Mouse (Mus musculus): ENCODE results near the gene Usp47. TPM values are rescaled to one million over a fixed set of nuclear protein-coding genes. Genes with fewer than 3 reads are reported as not detected.

The Usp47 gene
- total RNA-seq, 2 experiments from 2014 or later, result 49.8 to 125 TPM

GRCm38 (mm10) chr7:112144646-112145179 lies 121.4 kb downstream of the Usp47 start:
- no peak for ATAC-seq (replicated peaks; ENCODE audit: poor library complexity, severe bottlenecking)

DNA sequence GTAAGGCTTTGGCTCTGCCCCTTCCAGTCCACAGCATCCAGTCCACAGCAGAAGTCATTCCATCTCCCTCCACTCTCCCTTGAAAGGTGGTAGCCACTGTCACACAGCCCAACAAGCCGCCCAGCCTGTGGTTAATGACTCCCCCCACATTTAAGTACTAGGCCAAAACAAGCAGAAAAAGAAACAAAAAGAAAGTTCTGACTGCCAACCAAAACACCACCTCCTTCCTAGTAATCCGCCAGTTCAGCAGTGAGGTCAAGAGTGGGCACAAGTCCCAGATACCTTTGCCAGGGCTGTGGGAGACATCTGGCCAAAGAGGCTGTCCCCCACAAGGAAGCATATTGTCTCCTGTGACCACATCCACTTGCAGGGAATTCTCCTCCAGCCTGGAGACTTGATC lies 124.7 kb downstream of the Usp47 start:
- ATAC-seq (replicated peaks; ENCODE audit: poor library complexity, severe bottlenecking), result no peak

DNA sequence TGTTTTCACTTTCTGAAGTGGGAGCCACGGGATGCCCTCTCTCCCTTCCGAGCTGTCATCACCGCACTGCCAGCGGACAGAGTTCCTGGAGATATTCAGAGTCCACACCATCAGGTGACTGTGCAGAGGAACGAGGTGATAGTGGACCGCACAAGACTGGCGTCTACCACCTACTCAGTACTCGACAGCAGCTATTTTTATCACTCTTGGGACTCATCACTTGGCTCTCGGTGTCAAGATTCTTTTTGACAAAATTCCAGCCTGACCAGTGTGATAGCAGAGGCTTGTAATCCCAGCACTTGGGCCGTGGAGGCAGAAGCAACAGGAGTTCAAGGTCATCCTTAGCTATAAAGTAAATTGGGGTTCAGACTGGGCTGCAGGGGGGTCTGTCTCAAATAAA lies 125.8 kb downstream of the Usp47 start:
- ATAC-seq (replicated peaks; ENCODE audit: poor library complexity, severe bottlenecking), result no peak

DNA sequence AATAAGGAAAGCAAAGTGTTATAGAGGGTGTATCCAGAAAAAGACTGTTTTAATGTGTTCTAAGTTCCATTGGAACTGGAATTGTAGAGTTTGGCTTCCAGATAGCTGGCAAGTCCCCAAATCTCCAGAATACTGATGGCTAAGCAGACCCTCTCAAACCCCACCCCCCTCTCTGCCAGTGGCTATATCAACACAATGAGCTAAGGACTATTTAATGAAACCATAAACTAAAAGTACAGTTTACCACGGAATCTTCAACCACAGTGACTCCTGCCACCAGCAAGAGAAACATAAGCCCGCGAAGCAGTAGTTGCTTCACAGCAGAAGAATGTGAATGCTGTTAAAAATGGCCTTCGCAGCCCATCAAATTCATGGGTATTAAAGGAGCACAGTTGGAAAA lies 131.1 kb downstream of the Usp47 start:
- no peak for ATAC-seq (replicated peaks; ENCODE audit: poor library complexity, severe bottlenecking)

GRCm38 (mm10) chr7:112155194-112155593 lies 131.9 kb downstream of the Usp47 start:
- ATAC-seq (replicated peaks; ENCODE audit: poor library complexity, severe bottlenecking), result no peak

- no peak for ATAC-seq (replicated peaks; ENCODE audit: poor library complexity, severe bottlenecking)
Measured at GRCm38 (mm10) chr7:112157584-112158315, 134.4 kb downstream of the Usp47 start.

DNA sequence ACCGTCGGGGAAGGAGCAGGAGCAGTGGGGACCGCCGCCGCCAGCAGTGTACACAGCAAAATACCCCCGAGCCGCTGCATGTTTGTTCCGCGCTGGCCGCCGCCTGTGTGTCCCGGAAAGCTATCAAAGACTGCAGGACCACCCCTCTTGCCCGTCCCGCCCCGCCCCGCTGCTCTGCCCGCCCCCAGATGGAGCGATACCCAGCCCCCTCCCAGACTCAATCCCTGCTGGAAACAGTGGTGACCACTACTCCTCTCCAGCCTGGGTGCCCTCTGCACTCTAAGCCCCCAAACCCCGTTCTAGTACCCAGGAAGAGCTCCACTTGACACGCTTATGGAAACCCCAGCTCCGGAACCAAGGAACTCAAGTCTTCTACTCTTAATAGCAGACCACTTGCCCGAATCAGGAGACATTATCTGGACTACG lies 135.0 kb downstream of the Usp47 start:
- ATAC-seq (replicated peaks; ENCODE audit: poor library complexity, severe bottlenecking), result 0 out of 2 replicates have a peak, but pooled peaks have one; percentile 20

DNA sequence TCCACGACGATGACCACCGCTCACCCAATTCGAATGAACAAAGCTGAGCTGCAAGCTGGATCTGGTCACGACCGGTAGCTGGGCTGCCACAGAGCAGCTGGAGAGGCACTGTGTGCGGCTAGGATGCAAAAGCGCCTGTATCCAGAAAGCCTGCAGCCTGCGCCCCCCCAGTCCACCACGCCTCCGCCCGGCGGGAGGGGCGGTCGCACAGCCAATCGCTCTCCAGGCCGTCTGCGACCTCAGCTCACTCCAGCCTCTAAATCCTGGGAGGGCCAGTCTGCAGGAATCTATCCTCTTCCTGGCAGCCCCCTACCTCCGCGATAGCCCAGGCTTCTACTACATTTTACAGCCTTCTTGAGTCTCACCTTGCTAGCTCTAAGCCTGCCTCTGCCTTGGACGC lies 135.6 kb downstream of the Usp47 start, which contains the start of gene Dkk3:
Gene Dkk3, minus strand, starts transcription at position 116 of the 400 bp plus-strand sequence.
- ATAC-seq (replicated peaks; ENCODE audit: poor library complexity, severe bottlenecking), result no peak

- ATAC-seq (replicated peaks; ENCODE audit: poor library complexity, severe bottlenecking), result no peak
Measured at GRCm38 (mm10) chr7:112159835-112160234, 136.5 kb downstream of the Usp47 start.

Other genes with a start within 250 kb of the Usp47 start
- not detected in 2 replicates for gene Galnt18, start 243.5 kb upstream of the Usp47 start, total RNA-seq (2014; fragmentation: Nextera tagmentation)
- 0.09 TPM in 1 of 2 replicates, not detected in the other for gene Galnt18, start 243.5 kb upstream of the Usp47 start, total RNA-seq (2017)
- not detected in 2 replicates for gene Dkk3, start 135.6 kb downstream of the Usp47 start, total RNA-seq (2014; fragmentation: Nextera tagmentation)
- not detected in 2 replicates for gene Dkk3, start 135.6 kb downstream of the Usp47 start, total RNA-seq (2017)
- gene Mical2, start 202.4 kb downstream of the Usp47 start, total RNA-seq (2014; fragmentation: Nextera tagmentation), result 4.7 and 6.8 TPM in 2 replicates
- gene Mical2, start 202.4 kb downstream of the Usp47 start, total RNA-seq (2017), result 0.62 and 0.90 TPM in 2 replicates